ENCODE assay signal across 14 mouse cellular contexts in genomic region chr17:89272141-89272540, GRCm38 (mm10).
"Had no signal": no experiment of that assay in that cellular context is flagged by ENCODE, and none has a peak within 500 bp of the region (broad histone marks: within the 10 kb centered on the region; RNA-seq: fewer than 3 reads in every experiment).

No protein-coding gene starts in this region.

- DNase-seq: cerebellum, adult 9-11 months; cerebellum, postnatal 10 days; cerebellum, postnatal 14 days; cerebellum, postnatal 25 days; cerebellum, postnatal 36 days; embryo, embryonic 11 days; forebrain, postnatal 0 days; gastrocnemius, adult 2 months; gastrocnemius, postnatal 14 days; gastrocnemius, postnatal 25 days; gastrocnemius, postnatal 36 days; heart, adult 11 months; heart, adult 18-20 months; heart, adult 2 months had no signal
